Mouse (Mus musculus) midbrain, embryonic 15.5 days (tissue): ENCODE results near the gene Fgf2. TPM values are rescaled to one million over a fixed set of nuclear protein-coding genes. Genes with fewer than 3 reads are reported as not detected.

Source experiments
- ATAC-seq: fragments of 200-750 bp; cut with Nextera tagmentation; replicated peaks from 2 replicates; pipeline ENCODE4 v1.8.0; 2017; ENCODE audit warnings: moderate TSS enrichment
- H3K27ac ChIP-seq: fragments of 300-500 bp; sonication (generic); 2 replicates; pipeline ENCODE4 v1.5.1; 2015; ENCODE audit warnings: mild to moderate bottlenecking, inconsistent platforms
- H3K27me3 ChIP-seq: fragments of 300-500 bp; sonication (generic); replicated peaks from 2 replicates; pipeline ENCODE4 v1.6.1; 2015; ENCODE audit warnings: inconsistent platforms
- H3K36me3 ChIP-seq: fragments of 300-500 bp; sonication (generic); replicated peaks from 2 replicates; pipeline ENCODE4 v1.6.1; 2015; ENCODE audit warnings: inconsistent platforms
- H3K4me1 ChIP-seq: fragments of 300-500 bp; sonication (generic); 2 replicates; pipeline ENCODE4 v1.6.1; 2015; ENCODE audit warnings: inconsistent platforms
- H3K4me2 ChIP-seq: fragments of 300-500 bp; sonication (generic); 2 replicates; pipeline ENCODE4 v1.6.1; 2015; ENCODE audit warnings: inconsistent platforms, mild to moderate bottlenecking, moderate library complexity
- H3K4me3 ChIP-seq: fragments of 300-500 bp; sonication (generic); 2 replicates; pipeline ENCODE4 v1.5.1; 2015; ENCODE audit warnings: mild to moderate bottlenecking, inconsistent platforms
- H3K9ac ChIP-seq: fragments of 300-500 bp; sonication (generic); 2 replicates; pipeline ENCODE4 v1.6.1; 2015; ENCODE audit warnings: mild to moderate bottlenecking, inconsistent platforms
- H3K9me3 ChIP-seq: fragments of 300-500 bp; sonication (generic); 2 replicates; pipeline ENCODE4 v1.6.1; 2016; ENCODE audit warnings: inconsistent platforms
- WGBS: fragments of 180-500 bp; shearing (Covaris S2); methylation state at CpG from one replicate; pipeline ENCODE4 v1.1.7; 2015; ENCODE audit warnings: mixed read lengths; 5-methylcytosine and 5-hydroxymethylcytosine counted together
- polyA plus RNA-seq: library from polyadenylated mRNA; unstranded; fragments of >200 nt; fragmentation: Nextera tagmentation; extraction: Ambion mirVana; gene quantifications from 2 replicates; pipeline ENCODE4 v1.2.1, GENCODE M21; 2015

Fgf2 gene
- polyA plus RNA-seq, 1 experiment from 2014 or later = 0.34 TPM

DNA sequence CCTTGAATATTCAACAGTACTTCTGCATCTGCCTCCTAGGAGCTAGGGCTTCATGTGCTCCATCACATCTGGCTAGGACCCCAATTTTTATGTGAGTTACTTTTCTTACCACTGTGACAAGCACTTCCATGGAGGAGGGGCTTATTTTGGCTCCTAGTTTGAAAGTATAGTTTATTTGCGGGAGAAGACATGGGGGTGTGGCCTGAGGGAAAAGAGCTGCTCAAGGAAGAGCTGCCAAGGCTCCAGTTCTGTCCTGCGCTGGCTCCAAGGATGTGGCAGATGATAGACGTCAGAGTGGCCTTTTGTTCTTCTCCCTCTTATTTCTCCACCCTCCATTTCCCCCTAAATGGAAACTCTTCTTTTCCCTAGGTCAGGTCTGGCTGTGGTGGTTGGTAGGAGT lies 17.8 kb downstream of the Fgf2 start:
- Histone ChIP-seq H3K4me3 (no peak overlapping the region), H3K27ac (no peak overlapping the region), H3K27me3 (no peaks in the 10 kb centered on the region), H3K9ac (no peak overlapping the region), H3K4me2 (no peak overlapping the region), H3K4me1 (no peaks in the 10 kb centered on the region), H3K9me3 (no peaks in the 10 kb centered on the region), H3K36me3 (no peaks in the 10 kb centered on the region)
- no peak for ATAC-seq
- 61% methylated on average over 3 of the region's 3 CpGs for WGBS

DNA sequence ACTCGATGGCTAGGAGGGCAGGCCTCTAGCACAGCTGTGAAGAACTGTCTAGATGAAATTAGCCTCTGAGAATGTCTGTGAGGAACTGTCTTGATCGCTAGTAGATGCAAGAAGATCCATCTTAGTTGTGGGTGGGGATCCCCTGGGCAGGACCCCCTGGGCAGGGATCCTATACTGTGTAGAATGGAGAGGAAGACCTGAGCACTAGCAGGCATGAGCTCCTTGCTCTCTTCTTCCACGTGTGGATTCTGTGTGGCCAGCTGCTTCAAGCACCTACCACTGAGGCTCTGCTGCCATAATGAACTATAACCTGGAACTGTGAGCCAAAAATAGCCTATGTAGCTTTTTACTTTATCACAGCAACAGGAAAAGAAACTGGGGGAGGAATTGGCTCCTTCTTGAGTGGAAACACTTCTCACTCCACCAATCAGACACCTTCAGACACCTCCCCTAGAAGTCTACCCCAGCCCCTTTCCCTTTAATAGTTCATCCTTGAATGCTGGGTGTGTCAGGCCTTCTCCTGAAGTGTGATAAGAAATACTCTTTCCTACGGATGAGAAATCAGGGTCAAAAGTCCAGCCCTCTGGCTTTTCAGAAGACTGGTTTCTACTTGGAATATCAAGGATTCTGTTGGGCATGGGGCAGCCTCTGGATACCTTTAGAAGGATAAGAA lies 18.4 kb downstream of the Fgf2 start:
- Histone ChIP-seq H3K9ac (no peak overlapping the region), H3K4me3 (no peak overlapping the region), H3K27me3 (no peaks in the 10 kb centered on the region), H3K4me1 (no peaks in the 10 kb centered on the region), H3K36me3 (no peaks in the 10 kb centered on the region), H3K9me3 (no peaks in the 10 kb centered on the region), H3K27ac (no peak overlapping the region), H3K4me2 (no peak overlapping the region)
- WGBS = 70% methylated on average over 4 of the region's 4 CpGs
- ATAC-seq = no peak

DNA sequence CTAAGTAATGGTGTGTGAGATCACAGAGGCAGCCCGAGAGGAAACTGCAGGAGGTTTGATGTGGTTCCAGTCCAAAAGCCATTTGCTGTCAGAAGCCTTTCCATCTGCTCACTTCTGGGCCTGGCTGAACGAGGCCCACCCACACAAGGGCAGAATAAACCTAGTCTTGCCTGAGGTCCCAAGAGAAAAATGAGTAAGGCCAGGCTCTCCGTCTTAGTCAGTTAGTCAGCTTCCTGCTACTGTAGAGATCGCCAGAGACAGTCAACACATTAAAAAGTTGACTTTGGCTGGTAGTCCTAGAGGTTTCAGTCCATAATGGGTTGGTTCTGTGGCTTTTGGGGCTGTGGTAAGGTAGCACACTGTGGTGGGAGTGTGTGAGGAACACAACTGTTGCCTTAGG lies 22.3 kb downstream of the Fgf2 start:
- Histone ChIP-seq H3K4me3 (no peak overlapping the region), H3K9ac (no peak overlapping the region), H3K27ac (no peak overlapping the region), H3K27me3 (no peaks in the 10 kb centered on the region), H3K4me2 (no peak overlapping the region), H3K36me3 (no peaks in the 10 kb centered on the region), H3K4me1 (no peaks in the 10 kb centered on the region), H3K9me3 (no peaks in the 10 kb centered on the region)
- WGBS = 84% methylated on average over 4 of the region's 4 CpGs
- ATAC-seq = no peak

DNA sequence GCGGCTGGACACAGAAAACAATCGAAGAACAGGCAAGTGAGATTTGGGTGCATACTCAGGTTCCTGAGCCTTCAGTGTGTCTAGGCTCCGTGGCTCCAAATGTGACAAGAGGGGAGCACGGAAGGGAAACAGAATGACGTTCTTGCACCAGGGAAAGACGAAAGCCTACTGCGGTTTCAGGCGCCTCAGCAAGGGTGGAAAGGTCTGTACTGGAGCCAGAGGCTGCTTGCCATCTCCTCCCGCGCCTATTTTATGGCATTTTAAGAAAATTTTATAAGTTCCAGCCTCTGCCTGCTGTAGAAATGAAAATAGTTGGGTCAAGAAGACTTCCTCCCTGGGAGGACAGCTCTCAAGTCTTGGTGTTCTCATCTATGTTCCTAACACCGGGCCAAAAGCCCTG lies 25.6 kb downstream of the Fgf2 start:
- H3K4me2 ChIP-seq = no peak overlapping the region
- 89% methylated on average over 11 of the region's 11 CpGs for WGBS
- H3K27me3 ChIP-seq = no peaks in the 10 kb centered on the region
- ATAC-seq = no peak
- H3K27ac ChIP-seq = no peak overlapping the region
- no peaks in the 10 kb centered on the region for H3K4me1 ChIP-seq
- H3K36me3 ChIP-seq = no peaks in the 10 kb centered on the region
- no peaks in the 10 kb centered on the region for H3K9me3 ChIP-seq
- no peak overlapping the region for H3K9ac ChIP-seq
- H3K4me3 ChIP-seq = no peak overlapping the region

DNA sequence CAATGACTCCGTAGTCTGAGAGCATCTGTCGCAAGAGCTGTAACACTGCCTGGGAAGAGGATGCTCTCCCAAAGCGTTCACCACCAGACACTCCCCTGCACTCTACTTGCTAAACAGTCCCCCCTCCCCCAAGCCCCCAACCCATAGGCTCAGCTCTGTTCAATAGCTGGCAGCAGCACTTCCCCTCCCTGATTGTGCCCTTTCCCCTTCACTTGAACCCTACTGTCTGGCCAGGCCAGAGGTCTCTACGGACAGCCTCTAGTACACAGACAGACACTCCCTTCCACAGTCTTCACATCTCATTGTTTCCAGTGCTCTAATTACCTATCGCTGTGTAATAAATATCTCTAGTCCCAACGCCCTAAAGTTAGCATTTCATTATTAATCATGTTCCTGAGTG lies 29.8 kb downstream of the Fgf2 start:
- no peaks in the 10 kb centered on the region for H3K27me3 ChIP-seq
- no peak overlapping the region for H3K9ac ChIP-seq
- 80% methylated on average over 6 of the region's 6 CpGs for WGBS
- H3K4me3 ChIP-seq = no peak overlapping the region
- no peaks in the 10 kb centered on the region for H3K9me3 ChIP-seq
- H3K4me1 ChIP-seq = 0 out of 2 replicates have a peak, but pooled peaks cover 5% of the 10 kb centered on the region
- no peak overlapping the region for H3K27ac ChIP-seq
- H3K36me3 ChIP-seq = no peaks in the 10 kb centered on the region
- no peak for ATAC-seq
- H3K4me2 ChIP-seq = no peak overlapping the region

DNA sequence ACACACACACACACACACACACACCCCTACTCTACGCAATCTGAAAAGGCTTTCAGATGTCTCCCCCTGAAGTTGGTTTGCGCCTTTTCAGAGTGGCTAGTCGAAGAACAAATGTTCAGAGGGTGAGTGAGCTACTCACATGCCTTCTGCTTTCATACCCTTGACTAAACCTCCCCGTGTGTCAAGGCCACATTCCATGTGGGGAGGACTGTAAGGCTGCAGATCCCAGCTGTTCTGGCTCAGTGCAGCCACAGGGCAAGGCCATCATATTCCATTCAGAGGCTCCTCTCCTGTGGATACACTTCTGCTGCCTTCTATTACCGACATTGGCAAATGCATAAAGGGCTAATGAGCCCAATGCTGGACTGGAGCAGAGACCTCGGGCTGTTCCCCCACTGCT lies 30.3 kb downstream of the Fgf2 start:
- H3K36me3 ChIP-seq = no peaks in the 10 kb centered on the region
- no peaks in the 10 kb centered on the region for H3K27me3 ChIP-seq
- ATAC-seq = no peak
- no peak overlapping the region for H3K9ac ChIP-seq
- H3K9me3 ChIP-seq = no peaks in the 10 kb centered on the region
- H3K4me1 ChIP-seq = 0 out of 2 replicates have a peak, but pooled peaks cover 5% of the 10 kb centered on the region
- no peak overlapping the region for H3K4me2 ChIP-seq
- H3K27ac ChIP-seq = no peak overlapping the region
- 69% methylated on average over 6 of the region's 6 CpGs for WGBS
- no peak overlapping the region for H3K4me3 ChIP-seq

DNA sequence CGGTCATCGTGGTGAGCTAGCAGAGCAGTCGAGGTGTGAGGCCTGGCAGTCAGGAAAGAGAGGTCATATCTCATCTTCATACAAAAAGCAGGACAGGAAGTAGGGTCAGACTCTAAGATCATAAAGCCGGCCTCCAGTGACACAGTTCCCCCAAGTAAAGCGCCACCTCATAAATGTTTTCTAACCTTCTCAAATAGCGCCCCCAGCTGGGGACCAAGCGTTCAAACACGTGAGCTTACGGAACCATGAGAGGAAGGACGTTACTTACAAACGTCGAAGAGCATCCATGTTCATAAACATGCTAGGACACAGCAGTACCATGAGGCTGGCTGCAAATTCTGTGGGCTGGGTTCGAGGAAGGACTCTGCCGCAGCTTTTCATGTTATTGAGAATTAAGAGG lies 31.1 kb downstream of the Fgf2 start:
- Histone ChIP-seq H3K9me3 (no peaks in the 10 kb centered on the region), H3K9ac (no peak overlapping the region), H3K36me3 (no peaks in the 10 kb centered on the region), H3K27me3 (no peaks in the 10 kb centered on the region), H3K4me2 (no peak overlapping the region), H3K27ac (no peak overlapping the region), H3K4me3 (no peak overlapping the region), H3K4me1 (0 out of 2 replicates have a peak, but pooled peaks cover 5% of the 10 kb centered on the region)
- ATAC-seq = no peak
- 85% methylated on average over 14 of the region's 14 CpGs for WGBS

DNA sequence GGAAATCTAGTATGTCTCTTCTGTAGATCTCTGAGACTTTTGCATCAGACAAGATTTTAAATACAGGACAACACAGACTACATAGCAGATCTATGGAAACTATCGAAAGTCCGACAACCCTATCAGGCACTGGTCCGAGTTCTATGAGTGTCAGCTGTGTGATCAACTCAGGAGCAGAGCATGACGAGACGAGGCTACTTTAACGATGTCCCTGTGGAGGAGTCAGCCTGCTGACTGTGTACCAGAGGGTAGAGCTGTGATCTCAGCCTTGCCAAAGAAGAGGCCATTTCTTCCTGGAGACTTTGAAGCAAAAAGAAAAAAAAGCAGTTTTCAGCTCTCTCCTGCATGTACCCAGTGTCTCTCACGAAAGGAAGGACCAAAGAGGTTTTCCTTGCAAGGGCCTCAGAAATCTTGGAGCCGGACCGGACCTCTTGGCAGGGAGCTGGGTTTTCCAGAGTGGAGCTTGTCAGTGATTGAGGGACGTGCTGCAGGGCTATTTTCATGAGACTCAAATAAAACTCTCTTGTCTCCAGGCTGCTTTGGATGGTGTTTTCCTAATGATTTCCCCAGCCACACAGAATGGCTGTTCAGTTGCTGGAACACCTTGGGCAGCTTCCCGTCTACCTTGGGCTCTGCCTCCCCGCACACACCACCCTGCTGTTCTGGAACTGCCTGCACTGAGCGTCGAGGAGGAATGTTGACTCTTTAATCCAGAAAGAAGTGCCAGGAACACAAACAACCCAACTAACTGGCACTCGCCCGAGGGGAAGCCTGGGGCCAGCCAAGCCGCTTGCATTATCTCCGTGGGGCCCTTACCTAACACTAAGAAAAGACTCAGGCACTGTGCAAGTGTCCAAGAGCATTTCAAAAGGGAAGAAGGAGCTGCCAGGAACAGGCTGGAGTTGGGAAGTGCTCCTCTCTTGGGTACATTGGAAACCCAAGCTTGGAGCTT lies 32.1 kb downstream of the Fgf2 start:
- no peak overlapping the region for H3K27ac ChIP-seq
- H3K36me3 ChIP-seq = no peaks in the 10 kb centered on the region
- 61% methylated on average over 18 of the region's 18 CpGs for WGBS
- no peak overlapping the region for H3K4me2 ChIP-seq
- H3K4me1 ChIP-seq = 0 out of 2 replicates have a peak, but pooled peaks cover 5% of the 10 kb centered on the region
- no peaks in the 10 kb centered on the region for H3K9me3 ChIP-seq
- H3K4me3 ChIP-seq = no peak overlapping the region
- H3K9ac ChIP-seq = no peak overlapping the region
- ATAC-seq = no peak
- H3K27me3 ChIP-seq = no peaks in the 10 kb centered on the region

DNA sequence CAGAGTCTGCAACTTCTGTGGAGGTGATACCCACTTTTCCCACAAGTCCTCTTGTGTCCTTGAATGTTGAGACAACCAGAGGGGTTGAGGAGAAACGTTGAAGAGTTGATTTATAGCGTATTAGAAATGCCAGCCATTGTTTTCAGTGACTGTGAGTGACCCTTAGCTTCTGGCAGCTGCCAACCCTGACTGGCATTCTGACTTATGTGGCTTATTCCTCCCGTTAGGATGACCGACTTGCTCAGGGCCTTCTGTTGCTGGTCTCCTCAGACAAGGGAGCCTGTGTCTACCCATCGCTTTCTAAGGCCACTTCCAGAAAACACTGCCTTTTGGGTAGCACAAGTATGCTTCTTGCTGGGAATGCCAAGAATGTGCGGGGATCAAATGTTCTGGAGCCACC lies 33.3 kb downstream of the Fgf2 start:
- no peak for ATAC-seq
- Histone ChIP-seq H3K27ac (no peak overlapping the region), H3K4me3 (no peak overlapping the region), H3K27me3 (no peaks in the 10 kb centered on the region), H3K9me3 (no peaks in the 10 kb centered on the region), H3K4me1 (0 out of 2 replicates have a peak, but pooled peaks cover 5% of the 10 kb centered on the region), H3K36me3 (no peaks in the 10 kb centered on the region), H3K4me2 (no peak overlapping the region), H3K9ac (no peak overlapping the region)
- WGBS = 79% methylated on average over 6 of the region's 6 CpGs

DNA sequence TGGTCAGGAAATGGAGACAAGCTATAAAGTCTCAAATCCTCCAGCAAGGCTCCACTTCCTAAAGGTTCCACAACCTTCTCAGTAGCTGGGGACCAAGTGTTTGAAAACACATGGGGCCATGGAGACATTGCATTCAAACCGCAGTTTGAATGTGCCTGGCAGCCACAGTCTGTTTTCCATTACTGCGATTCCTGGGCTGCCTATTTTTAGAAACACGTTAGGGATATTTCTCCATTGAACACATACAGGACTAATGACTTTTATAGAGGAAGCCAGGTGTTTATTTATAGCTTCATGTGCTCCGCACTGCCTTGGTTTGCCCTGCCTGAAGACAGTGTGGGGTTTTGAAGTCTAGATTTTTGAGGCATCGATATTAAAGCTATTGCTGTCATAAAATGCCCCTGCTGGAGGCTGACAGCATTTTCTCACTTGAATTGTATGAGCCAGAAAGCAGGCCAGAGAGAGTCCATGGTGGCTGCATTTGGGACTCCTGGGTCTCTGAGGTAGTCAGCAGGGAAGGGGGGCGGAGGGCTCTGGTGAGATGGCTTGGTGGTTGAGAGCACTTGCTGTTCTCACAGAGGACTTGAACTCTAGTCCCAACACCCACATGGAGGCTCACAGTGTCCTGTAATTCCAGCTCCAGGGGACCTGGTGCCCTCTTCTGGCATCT lies 35.1 kb downstream of the Fgf2 start:
- no peak overlapping the region for H3K4me2 ChIP-seq
- H3K27ac ChIP-seq = no peak overlapping the region
- 94% methylated on average over 6 of the region's 6 CpGs for WGBS
- H3K9me3 ChIP-seq = no peaks in the 10 kb centered on the region
- ATAC-seq = no peak
- H3K27me3 ChIP-seq = no peaks in the 10 kb centered on the region
- no peak overlapping the region for H3K9ac ChIP-seq
- H3K4me3 ChIP-seq = no peak overlapping the region
- H3K36me3 ChIP-seq = no peaks in the 10 kb centered on the region
- H3K4me1 ChIP-seq = 0 out of 2 replicates have a peak, but pooled peaks cover 5% of the 10 kb centered on the region

DNA sequence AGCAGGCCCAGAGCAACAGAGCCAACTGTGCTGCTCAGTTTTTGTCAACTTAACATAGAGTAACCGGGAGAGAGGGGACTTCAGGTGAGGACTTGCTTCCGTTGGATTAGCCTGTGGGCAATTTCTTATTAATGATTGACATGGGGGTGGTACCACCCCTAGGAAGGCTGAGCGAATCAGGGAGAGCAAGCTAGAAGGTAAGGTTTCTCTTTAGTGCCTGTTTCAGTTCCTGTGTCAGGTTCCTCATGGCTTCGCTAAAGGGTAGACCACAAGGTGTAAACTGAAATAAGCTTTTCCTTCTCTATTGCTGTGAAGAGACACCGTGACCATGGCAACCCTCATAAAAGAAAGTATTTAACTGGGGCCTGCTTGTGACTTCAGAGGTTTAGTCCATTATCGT lies 39.2 kb downstream of the Fgf2 start:
- 88% methylated on average over 6 of the region's 6 CpGs for WGBS
- Histone ChIP-seq H3K9ac (no peak overlapping the region), H3K9me3 (no peaks in the 10 kb centered on the region), H3K4me3 (no peak overlapping the region), H3K36me3 (no peaks in the 10 kb centered on the region), H3K27me3 (no peaks in the 10 kb centered on the region), H3K4me2 (no peak overlapping the region), H3K4me1 (no peaks in the 10 kb centered on the region), H3K27ac (no peak overlapping the region)
- no peak for ATAC-seq

DNA sequence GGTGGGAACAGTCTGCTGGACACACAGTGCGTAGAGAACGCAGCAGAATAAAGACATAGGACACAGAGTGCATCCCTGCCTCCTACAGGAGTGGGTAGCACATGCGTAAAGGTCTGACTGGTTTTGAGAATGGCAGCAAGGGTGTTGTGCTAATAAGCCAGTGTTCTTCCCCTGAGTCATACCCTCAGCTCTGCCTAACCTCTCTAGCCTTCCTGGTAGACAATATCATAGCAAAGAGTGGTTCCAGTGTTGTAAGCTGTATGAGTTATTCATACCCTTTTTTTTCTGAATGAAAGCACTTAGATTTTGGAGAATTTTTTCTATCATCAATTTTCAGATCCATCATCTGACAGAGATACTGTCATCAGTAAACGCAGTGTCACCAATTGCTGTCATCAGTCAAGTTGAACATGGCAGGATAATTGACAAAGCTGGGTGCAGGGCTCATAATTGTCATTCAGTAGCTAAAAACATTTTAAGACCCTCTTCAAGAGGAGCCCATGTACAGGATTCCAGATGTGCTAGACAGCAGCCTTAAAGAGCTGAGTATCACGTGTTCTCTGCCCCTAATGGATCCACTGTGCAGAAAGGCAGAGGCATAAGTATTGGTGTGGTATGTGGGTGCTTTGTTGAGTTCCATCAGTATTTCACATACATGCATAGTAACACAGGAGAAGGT lies 48.9 kb downstream of the Fgf2 start:
- H3K9ac ChIP-seq = no peak overlapping the region
- no peak for ATAC-seq
- no peak overlapping the region for H3K4me2 ChIP-seq
- H3K9me3 ChIP-seq = no peaks in the 10 kb centered on the region
- H3K27ac ChIP-seq = no peak overlapping the region
- no peaks in the 10 kb centered on the region for H3K27me3 ChIP-seq
- no peaks in the 10 kb centered on the region for H3K36me3 ChIP-seq
- WGBS = 91% methylated on average over 5 of the region's 5 CpGs
- H3K4me3 ChIP-seq = no peak overlapping the region
- no peaks in the 10 kb centered on the region for H3K4me1 ChIP-seq
